Mouse (Mus musculus) retina, adult 2 months (tissue): ENCODE measurements around the gene Zfp970.
"Not testable (repeated sequence)": the region's sequence is repeated elsewhere in the genome, so short reads cannot be mapped to it uniquely, and the experiment has no call there.

Source experiments
- DNase-seq: peaks from one replicate; pipeline ENCODE4 v3.0.0-alpha.2; 2012; ENCODE audit warnings: low read depth, low spot score

The Zfp970 gene

DNA sequence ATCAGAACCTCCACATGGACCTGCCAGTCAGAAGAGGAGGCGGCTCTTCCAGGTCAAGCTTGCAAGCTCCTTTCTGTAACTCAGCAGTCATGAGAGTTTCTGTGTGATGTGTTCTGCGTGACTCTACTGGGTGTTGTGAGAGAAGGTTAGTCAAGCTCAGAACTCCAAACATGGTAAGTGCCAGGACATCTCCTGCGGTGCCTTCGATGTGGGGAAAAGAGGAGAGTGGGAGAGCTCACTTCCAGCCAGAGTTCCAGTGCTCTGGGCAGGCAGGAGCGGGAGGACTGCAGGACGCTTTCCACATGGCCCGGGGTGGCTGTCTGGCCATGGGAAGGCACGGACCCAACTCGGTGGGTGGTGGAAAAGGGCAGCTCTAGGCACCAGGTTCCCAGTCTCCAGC lies at the start of gene Zfp970:
Zfp970 (plus strand) TSS at position 58 of the 400 bp plus-strand sequence.
- DNase-seq = not testable (repeated sequence)

DNA sequence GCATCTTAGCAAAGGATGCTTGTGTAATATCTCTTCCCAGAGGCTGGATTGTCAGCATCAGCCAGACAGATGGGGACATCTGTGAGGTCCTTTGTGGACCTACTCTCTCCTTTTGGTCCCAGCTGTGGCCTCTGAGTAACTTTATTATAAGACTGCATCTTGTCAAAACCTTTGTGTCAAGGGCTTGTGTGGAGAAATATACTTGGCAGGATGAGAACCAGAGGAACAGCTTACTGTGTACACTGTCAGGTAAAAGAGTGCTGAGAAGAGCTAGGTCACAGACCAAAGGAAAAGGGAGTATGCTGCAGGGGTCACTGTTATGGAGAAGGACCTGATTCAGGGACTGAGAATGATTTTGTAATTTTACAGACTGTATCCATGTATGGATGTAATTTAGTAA lies 3.7 kb downstream of the Zfp970 start:
- DNase-seq = not testable (repeated sequence)

DNA sequence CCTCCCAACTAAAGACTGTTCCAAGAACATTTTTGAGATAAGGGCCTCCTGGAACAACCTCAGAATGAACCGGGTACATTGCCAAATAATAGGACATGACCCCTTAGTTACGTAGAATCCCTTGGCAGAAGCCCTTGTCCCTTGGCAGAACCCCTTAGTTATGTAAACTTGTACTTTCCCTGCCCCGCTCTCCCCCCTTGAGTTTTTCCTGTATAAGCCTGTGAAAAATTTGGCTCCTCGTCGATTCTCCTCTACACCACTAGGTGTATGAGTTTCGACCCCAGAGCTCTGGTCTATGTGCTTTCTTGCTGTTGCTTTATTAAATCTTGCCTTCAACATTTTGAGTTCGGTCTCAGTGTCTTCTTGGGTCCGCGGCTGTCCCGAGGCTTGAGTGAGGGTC lies 7.7 kb downstream of the Zfp970 start:
- not testable (repeated sequence) for DNase-seq

DNA sequence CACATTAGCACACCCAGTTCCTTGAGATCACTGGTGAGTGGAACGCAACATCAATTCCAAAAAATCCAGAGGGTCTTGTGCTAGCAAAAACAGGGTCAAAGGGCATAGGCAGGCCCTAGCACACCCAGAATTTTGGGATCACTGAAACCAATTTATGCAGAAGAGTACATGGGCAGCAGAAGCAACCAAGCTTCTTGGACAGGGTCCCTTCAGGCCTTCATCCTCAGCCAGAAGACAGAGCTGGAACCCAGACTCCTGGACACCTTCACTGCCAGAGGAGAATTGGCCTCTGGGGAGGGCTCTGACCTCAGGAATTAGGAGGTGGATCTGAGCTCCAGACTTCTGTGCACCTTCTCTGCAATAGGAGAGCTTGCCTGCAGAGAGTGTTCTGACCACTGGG lies 17.4 kb downstream of the Zfp970 start:
- DNase-seq = not testable (repeated sequence)

DNA sequence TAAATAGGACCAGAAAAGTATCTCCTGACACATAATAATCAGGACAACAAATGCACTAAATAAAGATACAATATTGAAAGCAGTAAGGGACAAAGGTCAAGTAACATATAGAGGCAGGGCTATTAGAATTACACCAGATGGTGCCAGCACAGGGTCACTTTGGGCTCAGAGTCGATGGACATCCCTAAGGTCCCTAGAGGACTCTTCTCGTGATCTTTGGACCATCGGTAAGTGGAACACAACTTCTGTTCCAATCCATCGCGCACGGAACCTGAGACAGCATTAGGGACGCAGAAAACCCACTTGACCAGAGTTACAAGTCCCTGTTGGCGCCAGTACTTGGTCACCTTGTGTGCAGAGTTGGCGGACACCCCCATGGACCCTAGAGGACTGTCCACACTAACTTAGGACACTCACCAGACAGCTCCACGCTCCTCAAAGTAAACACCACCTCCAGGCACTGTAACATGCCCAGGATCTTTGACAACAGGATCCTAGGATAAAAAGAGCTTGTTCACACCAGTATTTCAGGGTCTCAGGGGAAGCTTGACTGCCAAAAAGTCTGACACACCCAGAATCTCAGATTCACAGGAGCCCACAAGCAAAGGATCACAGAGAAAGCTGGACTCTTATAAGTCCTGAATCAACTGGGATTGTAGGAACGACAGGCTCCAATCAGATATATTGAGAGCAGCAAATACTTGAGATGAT lies 18.9 kb downstream of the Zfp970 start:
- DNase-seq = not testable (repeated sequence)

DNA sequence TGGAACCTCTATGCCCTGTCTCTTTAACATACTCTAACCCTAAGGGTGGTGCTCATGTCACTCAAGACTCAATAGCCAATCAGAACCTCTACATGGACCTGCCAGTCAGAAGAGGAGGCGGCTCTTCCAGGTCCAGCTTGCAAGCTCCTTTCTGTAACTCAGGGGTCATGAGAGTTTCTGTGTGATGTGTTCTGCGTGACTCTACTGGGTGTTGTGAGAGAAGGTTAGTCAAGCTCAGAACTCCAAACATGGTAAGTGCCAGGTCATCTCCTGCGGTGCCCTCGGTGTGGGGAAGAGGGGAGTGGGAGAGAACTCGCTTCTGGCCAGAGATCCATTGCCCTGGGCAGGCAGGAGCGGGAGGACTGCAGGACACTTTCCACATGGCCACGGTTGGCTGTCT lies 33.5 kb downstream of the Zfp970 start, which contains the start of gene Gm14403:
Gm14403 (plus strand) TSS at position 149 of the 400 bp plus-strand sequence.
- DNase-seq = peak; percentile 3

DNA sequence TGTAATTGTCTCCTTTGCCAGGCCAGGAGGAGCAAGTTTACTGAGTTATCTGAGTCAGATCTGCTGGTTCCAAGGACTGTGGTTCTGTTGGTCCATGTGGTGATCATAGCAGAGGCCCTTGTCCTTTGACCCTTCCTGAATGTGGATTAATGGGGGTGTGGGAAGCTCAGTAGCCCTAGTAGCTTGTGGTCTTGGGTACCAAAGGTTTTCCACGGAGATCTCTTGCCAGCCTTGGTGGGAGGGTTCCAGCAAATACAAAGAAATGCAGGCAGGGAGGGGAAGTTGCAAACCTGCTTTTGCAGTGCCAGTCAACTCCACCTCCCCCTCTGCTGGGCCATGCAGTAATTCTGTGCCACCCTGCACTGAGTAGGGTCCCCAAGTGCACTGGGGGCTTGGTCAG lies 34.6 kb downstream of the Zfp970 start:
- DNase-seq = not testable (repeated sequence)

DNA sequence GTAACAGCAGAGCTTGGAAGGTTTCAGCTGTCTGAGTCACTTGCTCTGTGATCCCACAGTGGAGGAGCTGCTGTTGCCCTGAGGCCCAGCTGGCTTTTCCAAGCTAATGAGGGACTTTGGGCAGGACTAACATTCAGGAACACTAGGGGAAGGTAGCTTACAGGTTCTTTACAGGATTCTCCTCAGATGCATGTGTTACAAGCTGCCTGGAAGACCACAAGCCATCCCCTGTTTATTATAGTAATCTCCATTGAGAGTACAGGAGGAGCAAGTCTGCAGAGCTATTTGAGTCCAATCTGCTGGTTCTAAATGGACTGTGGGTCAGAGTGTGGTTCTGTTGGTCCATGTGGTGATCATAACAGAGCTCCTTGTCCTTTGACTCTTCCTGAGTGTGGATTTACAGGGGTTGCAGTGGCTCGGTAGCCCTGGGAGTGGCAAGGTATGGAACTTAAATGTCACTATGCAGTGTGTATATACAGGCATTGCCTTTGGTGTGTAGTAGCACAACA lies 40.7 kb downstream of the Zfp970 start:
- not testable (repeated sequence) for DNase-seq

DNA sequence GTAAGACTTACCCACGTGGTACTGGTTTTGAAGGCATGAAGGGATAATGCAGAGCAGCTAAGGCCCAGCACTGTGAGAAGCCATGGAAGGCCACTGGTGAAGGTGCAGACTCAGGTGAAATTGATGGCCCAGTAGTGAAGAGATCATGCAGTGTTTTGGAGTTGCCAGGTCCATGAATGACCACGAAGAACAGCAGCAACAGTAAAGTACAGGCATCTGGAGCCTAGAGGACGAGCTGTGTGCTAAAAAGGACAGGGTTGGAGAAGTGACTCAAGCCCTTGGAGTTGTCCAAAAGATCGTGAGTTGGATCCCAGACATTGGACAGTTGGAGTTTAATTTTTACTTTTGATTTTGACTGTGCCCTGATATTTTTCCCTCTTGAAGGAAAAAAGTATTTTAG lies 46.8 kb downstream of the Zfp970 start:
- DNase-seq = not testable (repeated sequence)

DNA sequence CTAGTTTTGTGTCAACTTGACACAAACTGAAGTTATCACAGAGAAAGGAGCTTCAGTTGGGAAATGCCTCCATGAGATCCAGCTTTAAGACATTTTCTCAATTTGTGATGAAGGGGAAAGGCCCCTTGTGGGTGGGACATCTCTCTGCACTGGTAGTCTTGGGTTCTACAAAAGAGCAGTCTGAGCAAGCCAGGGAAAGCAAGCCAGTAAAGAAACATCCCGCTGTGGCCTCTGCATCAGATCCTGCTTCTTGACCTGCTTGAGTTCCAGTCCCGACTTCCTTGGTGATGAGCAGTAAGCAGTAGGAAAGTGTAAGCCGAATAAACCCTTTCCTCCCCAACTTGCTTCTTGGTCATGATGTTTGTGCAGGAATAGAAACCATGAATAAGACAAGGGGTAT lies 47.4 kb downstream of the Zfp970 start:
- not testable (repeated sequence) for DNase-seq

DNA sequence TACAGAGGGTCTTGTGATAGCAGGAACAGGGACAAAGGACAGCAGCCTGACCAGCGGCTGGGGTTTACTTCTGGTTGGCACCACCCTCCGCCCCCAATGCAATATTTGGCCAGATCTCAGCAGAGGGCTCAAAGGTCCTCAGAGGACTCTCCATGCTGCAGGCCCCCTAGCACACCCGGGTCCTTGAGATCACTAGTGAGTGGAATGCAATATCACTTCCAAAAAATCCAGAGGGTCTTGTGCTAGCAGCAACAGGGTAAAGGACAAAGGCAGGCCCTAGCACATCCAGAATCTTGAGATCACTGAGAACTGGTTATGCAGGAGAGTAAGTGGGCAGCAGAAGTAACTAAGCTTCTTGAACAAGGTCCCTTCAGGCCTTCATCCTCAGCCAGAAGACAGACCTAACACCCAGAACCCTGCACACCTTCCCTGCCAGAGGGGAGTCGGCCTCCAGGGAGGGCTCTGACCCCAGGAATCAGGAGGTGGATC lies 49.5 kb downstream of the Zfp970 start:
- DNase-seq = not testable (repeated sequence)

DNA sequence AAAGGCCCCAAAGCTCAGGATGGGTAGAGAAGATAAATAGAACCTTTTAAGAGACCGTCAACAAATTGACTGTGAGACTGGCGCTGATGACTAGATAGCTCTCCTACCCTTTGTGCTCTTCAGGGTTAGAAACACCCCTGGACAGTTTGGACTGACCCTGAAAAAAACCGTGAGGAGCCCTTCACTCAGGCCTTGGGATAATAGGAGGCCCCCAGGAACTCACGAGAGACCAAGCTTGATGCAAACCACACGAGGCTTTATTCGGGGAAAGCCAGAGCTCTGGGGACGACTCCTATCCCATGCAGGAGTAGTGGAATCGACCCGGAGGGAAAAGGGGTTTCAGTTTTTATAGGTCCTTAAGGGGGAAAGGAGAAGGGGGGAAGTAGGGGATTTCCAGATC lies 53.2 kb downstream of the Zfp970 start:
- not testable (repeated sequence) for DNase-seq

DNA sequence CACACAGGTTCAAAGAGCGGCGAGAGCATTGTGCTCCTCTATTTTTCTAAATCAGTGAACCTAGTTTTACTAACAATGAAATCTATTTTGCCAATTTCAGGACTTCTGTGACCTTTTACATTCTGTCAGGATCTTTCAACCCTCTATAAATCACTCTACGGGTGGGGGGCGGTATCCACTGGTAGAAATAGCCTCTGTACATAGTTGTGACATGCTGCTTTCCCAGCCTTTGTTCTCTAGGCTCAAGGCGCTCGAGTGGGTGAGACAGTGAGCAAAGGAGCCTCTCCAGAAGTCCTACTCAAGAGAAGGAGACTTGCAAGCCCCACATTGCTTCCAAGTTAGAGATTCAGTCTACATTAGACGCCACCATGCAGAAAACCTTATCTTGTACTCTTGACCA lies 53.8 kb downstream of the Zfp970 start:
- not testable (repeated sequence) for DNase-seq

DNA sequence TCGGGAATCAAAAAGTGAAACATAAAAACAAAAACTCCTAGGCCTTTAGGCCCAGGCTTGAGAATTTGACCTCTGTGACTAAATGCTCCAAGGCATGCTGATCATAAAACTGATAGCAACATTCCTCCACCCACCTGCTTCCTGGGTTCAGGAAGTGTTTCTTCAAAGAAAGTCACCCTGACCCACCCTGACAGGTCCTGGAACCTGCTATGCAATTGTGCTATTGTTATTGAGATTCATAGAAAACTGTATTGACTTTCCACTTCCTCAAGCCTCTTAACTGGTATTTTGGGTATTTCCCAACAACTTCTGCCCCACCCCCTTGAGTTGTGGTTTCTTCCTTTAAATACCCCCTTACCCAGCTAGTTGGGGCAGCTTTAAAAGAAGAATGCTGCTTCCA lies 54.4 kb downstream of the Zfp970 start:
- not testable (repeated sequence) for DNase-seq

DNA sequence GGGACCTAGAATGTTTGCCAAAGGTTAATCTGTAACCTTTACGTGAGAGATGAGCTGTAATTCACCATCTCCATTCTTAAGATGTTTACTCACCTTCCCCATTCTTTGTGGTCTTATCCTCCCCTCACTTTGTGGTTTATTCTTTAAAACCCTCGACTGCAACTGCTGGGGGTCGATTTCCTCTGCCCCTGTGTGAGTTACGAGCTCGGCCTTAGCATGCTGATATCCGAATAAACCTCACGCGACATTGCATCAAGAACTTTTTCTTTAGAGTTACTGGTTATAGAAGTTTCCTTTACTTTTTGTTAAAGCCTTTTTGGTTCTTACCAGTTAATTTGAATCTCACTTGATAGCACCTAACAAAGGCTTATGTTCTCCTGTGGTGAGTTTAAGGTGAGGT lies 55.5 kb downstream of the Zfp970 start:
- DNase-seq = no peak

DNA sequence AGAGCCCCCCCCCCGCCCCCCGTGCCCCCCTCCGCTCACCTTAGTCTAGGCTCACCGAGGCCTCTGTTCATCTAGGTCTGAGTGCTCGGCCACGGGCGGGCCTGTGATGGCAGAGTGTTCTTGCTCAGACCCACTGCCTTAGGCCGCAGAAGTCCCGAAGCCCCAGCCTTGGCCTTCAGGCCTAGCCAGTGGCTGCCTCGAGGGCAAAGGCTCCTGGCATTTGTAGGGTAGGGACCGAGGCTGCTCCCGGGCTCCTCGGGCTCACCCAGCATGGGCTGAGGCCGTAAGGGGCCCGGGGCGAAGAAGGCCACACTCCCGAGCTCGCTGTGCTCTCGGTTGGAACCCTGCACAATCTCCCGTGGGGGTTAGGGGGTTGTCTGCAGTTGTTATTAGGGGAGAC lies 58.5 kb downstream of the Zfp970 start:
- no peak for DNase-seq

DNA sequence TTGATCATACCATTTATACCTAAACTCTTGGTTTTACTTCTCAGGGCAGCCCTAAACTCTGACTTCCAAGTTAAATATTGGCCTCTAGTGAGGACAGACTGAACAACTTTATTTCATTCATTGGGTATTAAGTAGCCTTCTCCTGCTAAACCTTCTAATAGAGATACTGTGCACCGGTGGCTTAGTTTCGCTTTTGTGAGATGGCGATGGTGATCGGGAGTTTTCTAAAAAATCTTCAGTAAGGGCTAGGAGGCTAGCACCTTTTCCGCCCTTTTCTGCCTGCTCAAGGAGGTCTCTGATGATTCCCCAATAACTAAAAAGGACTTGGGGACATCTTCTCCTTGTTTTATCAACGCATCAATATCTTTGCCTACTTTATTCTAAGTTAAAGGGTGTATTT lies 59.1 kb downstream of the Zfp970 start:
- DNase-seq = not testable (repeated sequence)

DNA sequence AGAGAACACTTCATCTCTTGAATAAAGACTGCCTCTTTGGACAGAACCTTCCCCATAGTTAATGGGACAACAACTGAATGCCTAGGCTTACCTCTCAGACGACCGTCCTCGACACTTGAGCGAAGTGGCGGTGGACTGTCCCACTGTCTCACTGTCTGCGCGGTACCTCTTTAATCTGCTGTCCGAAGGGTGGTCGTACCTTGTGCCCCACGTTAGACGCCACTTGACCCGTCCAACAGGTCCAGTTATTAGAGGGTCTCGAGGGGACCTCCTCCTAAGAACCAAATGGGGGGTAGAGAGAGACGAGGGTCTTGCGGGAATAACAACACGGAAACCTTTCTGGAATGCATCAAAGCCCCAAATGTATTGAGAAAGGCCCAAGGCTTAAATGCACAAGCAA lies 59.6 kb downstream of the Zfp970 start:
- not testable (repeated sequence) for DNase-seq
